Mouse (Mus musculus) retina, embryonic 14.5 days (tissue): ENCODE data around the gene Smc1b.

ENCODE experiments used
- DNase-seq: peaks from one replicate; pipeline ENCODE4 v3.0.0-alpha.2; 2015; ENCODE audit warnings: low spot score

Gene Smc1b

DNA sequence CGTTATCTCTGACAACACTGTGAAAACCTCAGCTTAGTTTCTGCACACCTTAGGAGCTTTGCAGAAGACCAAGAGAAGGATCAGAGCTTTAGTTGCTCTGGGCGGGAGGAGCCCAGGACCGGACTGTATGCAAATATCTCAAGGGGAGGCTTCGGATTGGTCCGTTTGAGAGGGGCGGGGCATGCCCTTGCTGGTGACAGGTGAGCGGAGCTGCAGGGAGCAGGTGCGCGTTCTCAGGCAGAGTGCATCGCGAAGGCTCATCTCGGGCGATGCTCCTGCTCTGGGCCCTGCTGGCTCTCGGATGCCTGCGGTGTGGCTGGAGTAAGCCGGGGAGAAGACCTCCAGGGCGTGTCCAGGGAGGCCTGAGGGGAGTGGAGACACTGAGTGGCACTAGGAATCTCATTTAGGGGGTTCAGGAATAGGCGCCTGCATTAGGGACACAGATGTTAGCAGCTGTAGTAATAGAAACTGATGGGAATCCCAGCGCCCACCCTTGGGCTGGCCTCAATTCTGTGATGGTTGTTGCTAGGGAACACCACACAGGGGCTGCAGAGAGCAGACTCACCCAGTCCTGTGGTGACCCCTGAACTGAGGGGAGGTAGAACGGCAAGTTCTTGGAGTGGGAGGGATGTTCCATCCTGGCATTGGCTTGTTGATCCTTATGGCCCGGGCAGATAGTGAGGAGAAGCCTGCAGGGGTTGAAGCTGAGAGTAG lies 114.7 kb downstream of the Smc1b start, which contains the start of gene Upk3a:
Gene Upk3a (plus strand): TSS at position 191 of the 714 bp plus-strand sequence.
- peak; percentile 42 for DNase-seq

DNA sequence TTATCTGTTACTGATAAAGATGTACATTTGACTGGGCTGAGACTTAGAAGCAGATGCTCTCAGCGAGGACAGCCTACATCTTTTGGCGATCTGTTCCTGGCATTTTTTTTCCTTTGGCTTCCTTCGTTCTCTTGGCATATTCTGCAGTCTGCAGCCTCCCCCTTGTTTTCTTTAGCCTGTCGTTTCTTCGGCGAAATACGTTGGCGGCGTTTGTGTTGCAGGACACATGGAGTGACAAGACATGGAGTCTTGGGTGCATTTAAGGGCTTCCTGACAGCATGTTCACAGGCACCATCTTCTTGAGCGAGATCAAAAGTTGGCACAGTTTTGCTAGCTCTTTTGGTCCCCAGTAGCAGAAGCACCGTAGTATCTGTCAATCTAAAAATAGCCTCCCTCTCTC lies 116.0 kb downstream of the Smc1b start:
- DNase-seq = no peak
